ENCODE assay signal across 24 mouse cellular contexts in the genomic region with DNA sequence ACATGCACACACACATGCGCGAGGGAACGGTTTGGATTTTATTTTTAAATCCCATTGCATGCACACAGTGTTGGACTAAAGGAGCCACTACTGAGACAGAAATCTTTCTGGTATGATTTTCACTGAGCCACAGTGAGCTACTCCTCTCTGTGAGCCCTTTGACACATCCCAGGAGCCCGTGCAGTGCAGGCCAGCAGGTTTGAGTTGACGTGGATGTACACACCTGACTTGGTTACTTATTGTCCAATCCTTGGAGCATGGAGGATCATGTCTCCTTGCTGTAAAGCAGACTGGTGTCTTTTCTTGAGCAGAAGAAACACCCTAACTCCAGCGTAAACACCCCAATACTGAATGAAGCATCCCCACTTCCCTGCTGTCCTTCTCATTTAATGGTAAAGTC. TPM values are rescaled to one million over a fixed set of nuclear protein-coding genes. Genes with fewer than 3 reads are reported as not detected.
DNase-seq lines count a peak whose midpoint lies in the region; ATAC-seq lines count a peak whose summit lies in the region.
"Had no signal": no experiment of that assay in that cellular context is flagged by ENCODE, and none has a peak within 500 bp of the region (broad histone marks: within the 10 kb centered on the region; RNA-seq: fewer than 3 reads in every experiment).

No protein-coding gene starts in this region.

- H3K9me3 ChIP-seq in forebrain, embryonic 12.5 days: no peaks in the 10 kb centered on the region
- no peaks in the 10 kb centered on the region for H3K9me3 ChIP-seq in forebrain, embryonic 15.5 days
- H3K9me3 ChIP-seq: forebrain, embryonic 13.5 days; heart, embryonic 13.5 days; limb, embryonic 13.5 days; megakaryocyte, embryonic 14.5 days; midbrain, embryonic 12.5 days; neural tube, embryonic 13.5 days had no signal

- no peak overlapping the region for H3K9ac ChIP-seq in forebrain, embryonic 12.5 days
- no peak overlapping the region for H3K9ac ChIP-seq in forebrain, embryonic 15.5 days (replicated peaks)
- H3K9ac ChIP-seq: forebrain, embryonic 13.5 days; heart, embryonic 13.5 days; hindbrain, embryonic 14.5 days; limb, embryonic 13.5 days; midbrain, embryonic 12.5 days; neural tube, embryonic 13.5 days had no signal

- WGBS in forebrain, embryonic 12.5 days: 96% methylated on average over 6 of the region's 6 CpGs
- WGBS in forebrain, embryonic 15.5 days: 93% methylated on average over 6 of the region's 6 CpGs

- H3K27ac ChIP-seq in forebrain, embryonic 12.5 days: no peak overlapping the region
- no peak overlapping the region for H3K27ac ChIP-seq in forebrain, embryonic 15.5 days (replicated peaks)
- H3K27ac ChIP-seq: forebrain, embryonic 13.5 days; heart, embryonic 13.5 days; hindbrain, embryonic 14.5 days; limb, embryonic 13.5 days; midbrain, embryonic 12.5 days; neural tube, embryonic 13.5 days had no signal

- no peak for ATAC-seq in forebrain, embryonic 12.5 days (ENCODE audit: low FRiP score)
- no peak for ATAC-seq in forebrain, embryonic 15.5 days (replicated peaks)
- ATAC-seq: forebrain, embryonic 13.5 days had no signal

- DNase-seq in kidney, adult 18-20 months: peak; percentile 51
- peak; percentile 84 for DNase-seq in kidney, adult 9 months
- DNase-seq in kidney, postnatal 10 days: peak; percentile 55
- peak; percentile 71 for DNase-seq in yolk sac, embryonic 10.5 days (ENCODE audit: low spot score)
- no peak for DNase-seq in urinary bladder, adult 18-20 months (ENCODE audit: low spot score in 2 of 2)
- DNase-seq: adrenal gland, postnatal 36 days; B cell, adult 2 months; cerebellum, adult 18-20 months; cerebellum, postnatal 10 days; heart, postnatal 10 days; layer of hippocampus, adult 9-11 months; lung, postnatal 36 days; thymus, postnatal 4 days had no signal

- H3K27me3 ChIP-seq in forebrain, embryonic 12.5 days: no peaks in the 10 kb centered on the region
- no peaks in the 10 kb centered on the region for H3K27me3 ChIP-seq in forebrain, embryonic 15.5 days
- H3K27me3 ChIP-seq: forebrain, embryonic 13.5 days; heart, embryonic 13.5 days; limb, embryonic 13.5 days; megakaryocyte, embryonic 14.5 days; midbrain, embryonic 12.5 days; neural tube, embryonic 13.5 days had no signal

- no peaks in the 10 kb centered on the region for H3K4me1 ChIP-seq in forebrain, embryonic 12.5 days
- H3K4me1 ChIP-seq in forebrain, embryonic 15.5 days: no peaks in the 10 kb centered on the region
- H3K4me1 ChIP-seq: forebrain, embryonic 13.5 days; neural tube, embryonic 13.5 days had no signal

- no peaks in the 10 kb centered on the region for H3K36me3 ChIP-seq in forebrain, embryonic 12.5 days (replicated peaks)
- H3K36me3 ChIP-seq in forebrain, embryonic 15.5 days: no peaks in the 10 kb centered on the region
- H3K36me3 ChIP-seq: heart, embryonic 13.5 days; limb, embryonic 13.5 days; midbrain, embryonic 12.5 days; neural tube, embryonic 13.5 days had no signal

- no peak overlapping the region for H3K4me3 ChIP-seq in forebrain, embryonic 12.5 days (replicated peaks)
- H3K4me3 ChIP-seq in forebrain, embryonic 15.5 days: no peak overlapping the region
- H3K4me3 ChIP-seq: erythroblast, embryonic 14.5 days; forebrain, embryonic 13.5 days; heart, embryonic 13.5 days; limb, embryonic 13.5 days; megakaryocyte, embryonic 14.5 days; midbrain, embryonic 12.5 days; neural tube, embryonic 13.5 days had no signal

- H3K4me2 ChIP-seq in forebrain, embryonic 12.5 days: no peak overlapping the region
- no peak overlapping the region for H3K4me2 ChIP-seq in forebrain, embryonic 15.5 days (replicated peaks)
- H3K4me2 ChIP-seq: forebrain, embryonic 13.5 days; heart, embryonic 13.5 days; hindbrain, embryonic 14.5 days; limb, embryonic 13.5 days; liver, embryonic 11.5 days; midbrain, embryonic 12.5 days; neural tube, embryonic 13.5 days had no signal

RNA-seq across cellular contexts. Expression of a gene that starts 57.7 kb away (rescaled TPM):
- polyA plus RNA-seq in forebrain, embryonic 12.5 days (2016; fragmentation: Nextera tagmentation; extraction: Ambion mirVana): 8.5 and 9.5 TPM in 2 replicates
- 3.6 and 5.0 TPM in 2 replicates for polyA plus RNA-seq in forebrain, embryonic 15.5 days (2015; fragmentation: Nextera tagmentation; extraction: Ambion mirVana)
- polyA plus RNA-seq: erythroblast, embryonic 14.5 days had no signal

Comparison
In these comparisons a context has a peak if more than half of its experiments do, and no peak if none do; other contexts are left out.
1. DNase-seq: peak in kidney, adult 18-20 months (single experiment), kidney, adult 9 months (single experiment), kidney, postnatal 10 days (single experiment) and yolk sac, embryonic 10.5 days (single experiment); none in urinary bladder, adult 18-20 months (0 of 2).